8 mouse cellular contexts compared by ENCODE assay signal in the genomic region with DNA sequence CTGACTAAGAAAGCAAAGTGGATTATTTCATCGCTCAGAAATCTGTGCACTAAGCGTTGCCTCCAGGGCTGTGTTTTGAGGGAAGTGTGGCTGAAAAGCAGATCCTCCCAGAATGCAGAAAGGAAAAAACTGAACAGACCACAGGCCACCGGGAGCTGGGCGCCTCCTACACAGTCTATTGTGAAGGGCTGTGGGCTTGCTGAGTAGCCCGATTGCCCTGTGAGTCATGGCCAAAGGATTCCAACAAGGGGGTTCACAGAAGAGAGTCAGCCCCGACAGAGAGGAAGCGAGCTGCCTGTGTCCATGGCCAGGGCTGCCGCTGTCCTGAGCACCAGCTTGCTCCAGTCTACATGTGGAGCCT. TPM values are rescaled to one million over a fixed set of nuclear protein-coding genes. Genes with fewer than 3 reads are reported as not detected.
DNase-seq lines count a peak whose midpoint lies in the region; ATAC-seq and TF ChIP-seq lines count a peak whose summit lies in the region.

No protein-coding gene starts in this region.

- no peaks in the 10 kb centered on the region for H3K27me3 ChIP-seq in heart, adult 2 months (ENCODE audit: control insufficient read depth, insufficient read depth, low read length)
- no peaks in the 10 kb centered on the region for H3K27me3 ChIP-seq in lung, embryonic 15.5 days
- H3K27me3 ChIP-seq in neural tube, embryonic 14.5 days (ENCODE audit: control insufficient read depth, insufficient read depth, low read length), result no peaks in the 10 kb centered on the region

- H3K4me1 ChIP-seq in heart, adult 2 months (ENCODE audit: control insufficient read depth, insufficient read depth, low read length), result peaks cover 18% of the 10 kb centered on the region
- H3K4me1 ChIP-seq in lung, embryonic 15.5 days, result peaks cover 51% of the 10 kb centered on the region
- peaks cover 20% of the 10 kb centered on the region for H3K4me1 ChIP-seq in neural tube, embryonic 14.5 days (ENCODE audit: control insufficient read depth, insufficient read depth, low read length)

- no peaks in the 10 kb centered on the region for H3K36me3 ChIP-seq in heart, adult 2 months (ENCODE audit: control insufficient read depth, insufficient read depth, low read length)
- H3K36me3 ChIP-seq in lung, embryonic 15.5 days, result no peaks in the 10 kb centered on the region
- no peaks in the 10 kb centered on the region for H3K36me3 ChIP-seq in neural tube, embryonic 14.5 days (ENCODE audit: control insufficient read depth, insufficient read depth, low read length)

- H3K27ac ChIP-seq in heart, adult 2 months, result peak overlapping the region; percentile 70
- H3K27ac ChIP-seq in lung, embryonic 15.5 days, result peak overlapping the region; percentile 76
- peak overlapping the region; percentile 78 for H3K27ac ChIP-seq in neural tube, embryonic 14.5 days (ENCODE audit: low read depth, low read length)

- DNase-seq in urinary bladder, postnatal 36 days (ENCODE audit: low spot score in 2 of 2), result peak; percentile 19 to 40
- no peak for DNase-seq in urinary bladder, adult 2 months (ENCODE audit: low spot score)
- peak; percentile 52 for DNase-seq in cerebellum, postnatal 25 days
- peak; percentile 59 to 64 for DNase-seq in heart, adult 2 months
- DNase-seq in kidney, adult 9 months, result peak; percentile 38
- DNase-seq in spleen, postnatal 4 days (ENCODE audit: low spot score in 2 of 2), result no peak

- no peaks in the 10 kb centered on the region for H3K9me3 ChIP-seq in lung, embryonic 15.5 days
- H3K9me3 ChIP-seq in neural tube, embryonic 14.5 days (ENCODE audit: control insufficient read depth, low read length), result no peaks in the 10 kb centered on the region

- H3K4me3 ChIP-seq in heart, adult 2 months, result peak overlapping the region; percentile 52
- H3K4me3 ChIP-seq in lung, embryonic 15.5 days, result peak overlapping the region; percentile 27; the same call in 1 of the 2 replicates
- H3K4me3 ChIP-seq in neural tube, embryonic 14.5 days (ENCODE audit: low read depth, low read length), result no peak overlapping the region

- no peak for TF ChIP-seq EP300 in heart, adult 2 months (IDR thresholded peaks at IDR 0.05; ENCODE audit: insufficient read depth, low read depth, low read length)

- H3K4me2 ChIP-seq in lung, embryonic 15.5 days, result peak overlapping the region; percentile 56
- H3K4me2 ChIP-seq in neural tube, embryonic 14.5 days (ENCODE audit: low read depth, low read length), result peak overlapping the region; percentile 27

- intact Hi-C loops in heart, adult 2 months (cut with DNase I), result loop anchor here (2.0 to 5.0 kb wide), 2 partner anchors 36 to 86 kb away; no protein-coding TSS in a partner anchor

- 0 out of 2 replicates have a peak, but pooled peaks have one; percentile 29 for TF ChIP-seq POLR2A in heart, adult 2 months (IDR thresholded peaks at IDR 0.05; ENCODE audit: insufficient read depth, low read depth, low read length)

- ATAC-seq in lung, embryonic 15.5 days (ENCODE audit: borderline replicate concordance, extremely low read depth, low FRiP score, low TSS enrichment), result peak; percentile 48
- peak; percentile 40; the same call in 1 of the 2 replicates for ATAC-seq in neural tube, embryonic 14.5 days (ENCODE audit: low read depth)

- H3K79me2 ChIP-seq in heart, adult 2 months (replicated peaks; ENCODE audit: control insufficient read depth, insufficient read depth, low read length), result no peaks in the 10 kb centered on the region; the same call in 1 of the 2 replicates

- 5% methylated on average over 8 of the region's 8 CpGs for WGBS in heart, adult 2 months
- WGBS in lung, embryonic 15.5 days, result 9% methylated on average over 8 of the region's 8 CpGs
- 5% methylated on average over 8 of the region's 8 CpGs for WGBS in neural tube, embryonic 14.5 days

- peak overlapping the region; percentile 22 for H3K9ac ChIP-seq in heart, adult 2 months (ENCODE audit: low read depth, low read length)
- 0 out of 2 replicates have a peak overlapping the region, but pooled peaks have one; percentile 13 for H3K9ac ChIP-seq in lung, embryonic 15.5 days
- H3K9ac ChIP-seq in neural tube, embryonic 14.5 days (replicated peaks; ENCODE audit: low read depth, low read length), result peak overlapping the region; percentile 12; the same call in 1 of the 2 replicates

- no peak for TF ChIP-seq CTCF in heart, adult 2 months (IDR thresholded peaks at IDR 0.05)

RNA-seq across cellular contexts. Expression of gene Bach2, which starts 12.4 kb away (rescaled TPM):
- 2.3 and 2.6 TPM in 2 replicates for polyA plus RNA-seq in urinary bladder, adult 2 months (2012; rRNA removed)
- 1 to 10 TPM; 3.9 to 4.2 TPM for total RNA-seq in heart, adult 2 months (2021)
- 2.4 and 4.7 TPM in 2 replicates for polyA plus RNA-seq in heart, adult 2 months (2012; rRNA removed)
- polyA plus RNA-seq in lung, embryonic 15.5 days (2015; fragmentation: Nextera tagmentation; extraction: Ambion mirVana), result 8.7 and 10.5 TPM in 2 replicates
- 32.4 and 40.0 TPM in 2 replicates for polyA plus RNA-seq in neural tube, embryonic 14.5 days (2014; fragmentation: Nextera tagmentation; extraction: Ambion mirVana)

Comparison
In these comparisons a context has a peak if more than half of its experiments do, and no peak if none do; other contexts are left out.
1. DNase-seq: peak in urinary bladder, postnatal 36 days (2 of 2), cerebellum, postnatal 25 days (2 of 2), heart, adult 2 months (2 of 2) and kidney, adult 9 months (single experiment); none in urinary bladder, adult 2 months (single experiment) and spleen, postnatal 4 days (0 of 2).
2. Peak in every context shown above with its lines, with median percentiles within 50 percentile points of each other: H3K27ac ChIP-seq and H3K9ac ChIP-seq.